8 mouse cellular contexts compared by ENCODE assay signal in the genomic region with DNA sequence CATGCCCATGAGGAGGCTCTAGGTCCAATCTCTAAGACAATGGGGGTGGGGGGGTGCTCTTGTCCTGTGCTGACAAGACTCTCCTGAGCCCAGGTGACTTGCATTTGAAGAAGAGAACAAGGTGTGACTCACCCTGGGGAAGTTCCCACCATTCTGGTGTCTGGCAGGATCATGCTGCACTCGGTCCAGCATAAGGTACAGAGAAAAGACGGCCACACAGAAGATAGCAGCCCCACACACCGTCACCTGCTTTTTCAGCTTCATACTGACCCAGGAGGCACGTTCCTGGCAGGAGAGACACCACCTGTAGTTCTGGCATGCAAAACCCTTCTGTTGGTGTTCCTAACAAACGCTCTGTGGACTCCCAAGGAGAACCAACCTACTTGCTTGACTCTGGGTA. TPM values are rescaled to one million over a fixed set of nuclear protein-coding genes. Genes with fewer than 3 reads are reported as not detected.
DNase-seq lines count a peak whose midpoint lies in the region; ATAC-seq and TF ChIP-seq lines count a peak whose summit lies in the region.

No protein-coding gene starts in this region.

- H3K9ac ChIP-seq in forebrain, embryonic 13.5 days = peak overlapping the region; percentile 92
- H3K9ac ChIP-seq in liver, embryonic 16.5 days (ENCODE audit: low read depth, low read length) = no peak overlapping the region

- no peak for ATAC-seq in forebrain, embryonic 13.5 days
- ATAC-seq in liver, embryonic 16.5 days (ENCODE audit: low read depth) = no peak

- peak overlapping the region; percentile 74 for H3K4me2 ChIP-seq in forebrain, embryonic 13.5 days
- H3K4me2 ChIP-seq in liver, embryonic 16.5 days (ENCODE audit: low read depth, low read length) = peak overlapping the region; percentile 79

- peaks cover 15% of the 10 kb centered on the region for H3K4me1 ChIP-seq in forebrain, embryonic 13.5 days
- peaks cover 5% of the 10 kb centered on the region for H3K4me1 ChIP-seq in liver, embryonic 16.5 days (ENCODE audit: control insufficient read depth, low read depth, low read length)

- no peaks in the 10 kb centered on the region for H3K27me3 ChIP-seq in forebrain, embryonic 13.5 days
- peaks cover 27% of the 10 kb centered on the region for H3K27me3 ChIP-seq in liver, embryonic 16.5 days (ENCODE audit: control insufficient read depth, insufficient read depth, low read depth, low read length)

- TF ChIP-seq CTCF in gastrocnemius, adult 2 months (IDR thresholded peaks at IDR 0.05) = no peak

- WGBS in forebrain, embryonic 13.5 days = 65% methylated on average over 5 of the region's 5 CpGs
- 52% methylated on average over 5 of the region's 5 CpGs for WGBS in liver, embryonic 16.5 days (ENCODE audit: insufficient replicate concordance)

- H3K36me3 ChIP-seq in forebrain, embryonic 13.5 days (ENCODE audit: poor library complexity, severe bottlenecking) = peaks cover 35% of the 10 kb centered on the region
- H3K36me3 ChIP-seq in liver, embryonic 16.5 days (ENCODE audit: control insufficient read depth, insufficient read depth) = no peaks in the 10 kb centered on the region; the same call in 1 of the 2 replicates

- H3K27ac ChIP-seq in gastrocnemius, adult 2 months = peak overlapping the region; percentile 93
- H3K27ac ChIP-seq in forebrain, embryonic 13.5 days = no peak overlapping the region
- H3K27ac ChIP-seq in liver, embryonic 16.5 days (ENCODE audit: low read length) = no peak overlapping the region

- intact Hi-C loops in gastrocnemius, adult 2 months (cut with DNase I) = loop anchor here (1.0 kb wide), 1 partner anchor 14 kb away; no protein-coding TSS in a partner anchor
- intact Hi-C loops in gastrocnemius, postnatal 14 days (cut with DNase I; ENCODE audit: low total_unique reads) = no loop called here
- intact Hi-C loops in left cerebral cortex, postnatal 25 days (cut with DNase I) = no loop called here

- peak; percentile 22 for DNase-seq in gastrocnemius, adult 2 months
- DNase-seq in gastrocnemius, postnatal 14 days = no peak
- DNase-seq in CD4-positive, CD25-positive, alpha-beta regulatory T cell, adult 2 months (ENCODE audit: low read depth, low spot score) = peak; percentile 52
- DNase-seq in frontal cortex, postnatal 10 days (ENCODE audit: low spot score in 2 of 2) = no peak
- DNase-seq in left cerebral cortex, postnatal 25 days (ENCODE audit: low spot score in 2 of 2) = no peak
- DNase-seq in retina, postnatal 1 day = no peak

- H3K4me3 ChIP-seq in gastrocnemius, adult 2 months = peak overlapping the region; percentile 87
- no peak overlapping the region for H3K4me3 ChIP-seq in forebrain, embryonic 13.5 days
- no peak overlapping the region for H3K4me3 ChIP-seq in liver, embryonic 16.5 days (ENCODE audit: low read depth, low read length)

- no peaks in the 10 kb centered on the region for H3K9me3 ChIP-seq in forebrain, embryonic 13.5 days (replicated peaks)
- H3K9me3 ChIP-seq in liver, embryonic 16.5 days (replicated peaks; ENCODE audit: control insufficient read depth, low read length) = no peaks in the 10 kb centered on the region

RNA-seq across cellular contexts. Expression of gene Man2a2, which starts 1.7 kb away (rescaled TPM):
- 100 to 1,000 TPM; 111 to 161 TPM for total RNA-seq in gastrocnemius, adult 2 months (2021)
- total RNA-seq in gastrocnemius, postnatal 14 days (2021) = 10 to 100 TPM; 96.8 to 97.0 TPM
- polyA plus RNA-seq in forebrain, embryonic 13.5 days (2015; fragmentation: Nextera tagmentation; extraction: Ambion mirVana) = 15.5 and 16.8 TPM in 2 replicates
- polyA plus RNA-seq in liver, embryonic 16.5 days (2015; fragmentation: Nextera tagmentation; extraction: Ambion mirVana) = 2.6 and 3.1 TPM in 2 replicates
- total RNA-seq in left cerebral cortex, postnatal 25 days (2021) = 100 to 1,000 TPM; 128 to 147 TPM

RNA-seq across cellular contexts. Expression of gene Fes, which starts 18.3 kb away (rescaled TPM):
- 1 to 10 TPM; 2.6 to 3.9 TPM for total RNA-seq in gastrocnemius, adult 2 months (2021)
- 1 to 10 TPM; 5.7 to 7.6 TPM for total RNA-seq in gastrocnemius, postnatal 14 days (2021)
- 4.0 and 4.1 TPM in 2 replicates for polyA plus RNA-seq in forebrain, embryonic 13.5 days (2015; fragmentation: Nextera tagmentation; extraction: Ambion mirVana)
- 16.5 and 18.2 TPM in 2 replicates for polyA plus RNA-seq in liver, embryonic 16.5 days (2015; fragmentation: Nextera tagmentation; extraction: Ambion mirVana)
- 1 to 10 TPM; 3.9 to 6.3 TPM for total RNA-seq in left cerebral cortex, postnatal 25 days (2021)

RNA-seq across cellular contexts. Expression of gene Hddc3, which starts 26.6 kb away (rescaled TPM):
- 10 to 100 TPM; 23.6 to 26.1 TPM for total RNA-seq in gastrocnemius, adult 2 months (2021)
- total RNA-seq in gastrocnemius, postnatal 14 days (2021) = 10 to 100 TPM; 34.3 to 37.2 TPM
- 22.3 and 23.9 TPM in 2 replicates for polyA plus RNA-seq in forebrain, embryonic 13.5 days (2015; fragmentation: Nextera tagmentation; extraction: Ambion mirVana)
- polyA plus RNA-seq in liver, embryonic 16.5 days (2015; fragmentation: Nextera tagmentation; extraction: Ambion mirVana) = 3.1 and 3.5 TPM in 2 replicates
- total RNA-seq in left cerebral cortex, postnatal 25 days (2021) = 10 to 100 TPM; 47.1 to 50.5 TPM

RNA-seq across cellular contexts. Expression of gene Unc45a, which starts 28.7 kb away (rescaled TPM):
- 10 to 100 TPM; 12.3 to 12.7 TPM for total RNA-seq in gastrocnemius, adult 2 months (2021)
- total RNA-seq in gastrocnemius, postnatal 14 days (2021) = 10 to 100 TPM; 11.7 to 12.1 TPM
- 40.8 and 46.2 TPM in 2 replicates for polyA plus RNA-seq in forebrain, embryonic 13.5 days (2015; fragmentation: Nextera tagmentation; extraction: Ambion mirVana)
- 9.0 and 9.3 TPM in 2 replicates for polyA plus RNA-seq in liver, embryonic 16.5 days (2015; fragmentation: Nextera tagmentation; extraction: Ambion mirVana)
- total RNA-seq in left cerebral cortex, postnatal 25 days (2021) = 10 to 100 TPM; 38.4 to 45.3 TPM

RNA-seq across cellular contexts. Expression of gene Furin, which starts 35.8 kb away (rescaled TPM):
- total RNA-seq in gastrocnemius, adult 2 months (2021) = 10 to 100 TPM; 48.5 to 49.0 TPM
- 10 to 100 TPM; 49.4 to 51.9 TPM for total RNA-seq in gastrocnemius, postnatal 14 days (2021)
- 3.0 and 3.4 TPM in 2 replicates for polyA plus RNA-seq in forebrain, embryonic 13.5 days (2015; fragmentation: Nextera tagmentation; extraction: Ambion mirVana)
- polyA plus RNA-seq in liver, embryonic 16.5 days (2015; fragmentation: Nextera tagmentation; extraction: Ambion mirVana) = 5.6 and 6.2 TPM in 2 replicates
- 10 to 100 TPM; 31.4 to 38.7 TPM for total RNA-seq in left cerebral cortex, postnatal 25 days (2021)

Comparison
In these comparisons a context has a peak if more than half of its experiments do, and no peak if none do; other contexts are left out.
1. DNase-seq: peak in gastrocnemius, adult 2 months (single experiment) and CD4-positive, CD25-positive, alpha-beta regulatory T cell, adult 2 months (single experiment); none in gastrocnemius, postnatal 14 days (single experiment), frontal cortex, postnatal 10 days (0 of 2), left cerebral cortex, postnatal 25 days (0 of 2) and retina, postnatal 1 day (single experiment).